Mouse (Mus musculus): Measurements from ENCODE around the gene Mapk1ip1l. TPM values are rescaled to one million over a fixed set of nuclear protein-coding genes. Genes with fewer than 3 reads are reported as not detected.

The Mapk1ip1l gene
- total and polyA plus RNA-seq, 3 experiments = 14.6 to 34.2 (median 29.8) TPM

GRCm38 (mm10) chr14:47325965-47326761 lies 28.1 kb downstream of the Mapk1ip1l start:
- no peak overlapping the region for H3K4me3 ChIP-seq
- H3K9ac ChIP-seq (ENCODE audit: low read depth, low read length) = no peak overlapping the region
- H3K27ac ChIP-seq = no peak overlapping the region
- WGBS = 86% methylated on average over 9 of the region's 9 CpGs
- no peaks in the 10 kb centered on the region for H3K36me3 ChIP-seq (ENCODE audit: control insufficient read depth, insufficient read depth, low read length)
- H3K79me2 ChIP-seq (replicated peaks; ENCODE audit: control insufficient read depth, insufficient read depth, low read length) = no peaks in the 10 kb centered on the region
- H3K4me1 ChIP-seq (ENCODE audit: control insufficient read depth, insufficient read depth, low read length) = no peaks in the 10 kb centered on the region
- DNase-seq = no peak
- no peaks in the 10 kb centered on the region for H3K27me3 ChIP-seq (ENCODE audit: control insufficient read depth, insufficient read depth, low read length)
- intact Hi-C loops (cut with DNase I) = no loop called here
- TF ChIP-seq CTCF (IDR thresholded peaks at IDR 0.05) (no peak), POLR2A (IDR thresholded peaks at IDR 0.05; ENCODE audit: insufficient read depth, low read depth, low read length) (no peak), EP300 (IDR thresholded peaks at IDR 0.05; ENCODE audit: insufficient read depth, low read depth, low read length) (no peak)

- TF ChIP-seq POLR2A (IDR thresholded peaks at IDR 0.05; ENCODE audit: insufficient read depth, low read depth, low read length) = no peak
- no peak for TF ChIP-seq CTCF (IDR thresholded peaks at IDR 0.05)
- no peak for TF ChIP-seq EP300 (IDR thresholded peaks at IDR 0.05; ENCODE audit: insufficient read depth, low read depth, low read length)
- H3K9ac ChIP-seq (ENCODE audit: low read depth, low read length) = no peak overlapping the region
- 87% methylated on average over 5 of the region's 5 CpGs for WGBS
- no peaks in the 10 kb centered on the region for H3K27me3 ChIP-seq (ENCODE audit: control insufficient read depth, insufficient read depth, low read length)
- no peak overlapping the region for H3K4me3 ChIP-seq
- DNase-seq = no peak
- H3K4me1 ChIP-seq (ENCODE audit: control insufficient read depth, insufficient read depth, low read length) = no peaks in the 10 kb centered on the region
- H3K79me2 ChIP-seq (replicated peaks; ENCODE audit: control insufficient read depth, insufficient read depth, low read length) = no peaks in the 10 kb centered on the region
- no peaks in the 10 kb centered on the region for H3K36me3 ChIP-seq (ENCODE audit: control insufficient read depth, insufficient read depth, low read length)
- intact Hi-C loops (cut with DNase I) = no loop called here
- no peak overlapping the region for H3K27ac ChIP-seq
Measured at GRCm38 (mm10) chr14:47327347-47327746, 29.3 kb downstream of the Mapk1ip1l start.

GRCm38 (mm10) chr14:47331920-47332319 lies 33.9 kb downstream of the Mapk1ip1l start:
- intact Hi-C loops (cut with DNase I) = no loop called here
- no peak overlapping the region for H3K9ac ChIP-seq (ENCODE audit: low read depth, low read length)
- 67% methylated on average over 5 of the region's 5 CpGs for WGBS
- H3K4me1 ChIP-seq (ENCODE audit: control insufficient read depth, insufficient read depth, low read length) = no peaks in the 10 kb centered on the region; the same call in 1 of the 2 replicates
- TF ChIP-seq EP300 (IDR thresholded peaks at IDR 0.05; ENCODE audit: insufficient read depth, low read depth, low read length) = no peak
- TF ChIP-seq POLR2A (IDR thresholded peaks at IDR 0.05; ENCODE audit: insufficient read depth, low read depth, low read length) = no peak
- TF ChIP-seq CTCF (IDR thresholded peaks at IDR 0.05) = no peak
- H3K27me3 ChIP-seq (ENCODE audit: control insufficient read depth, insufficient read depth, low read length) = no peaks in the 10 kb centered on the region
- no peak overlapping the region for H3K4me3 ChIP-seq
- no peak overlapping the region for H3K27ac ChIP-seq
- no peaks in the 10 kb centered on the region for H3K79me2 ChIP-seq (replicated peaks; ENCODE audit: control insufficient read depth, insufficient read depth, low read length)
- no peak for DNase-seq
- H3K36me3 ChIP-seq (ENCODE audit: control insufficient read depth, insufficient read depth, low read length) = no peaks in the 10 kb centered on the region

GRCm38 (mm10) chr14:47334819-47335218 lies 36.8 kb downstream of the Mapk1ip1l start:
- peak; percentile 88 for TF ChIP-seq CTCF (IDR thresholded peaks at IDR 0.05)
- no peak for TF ChIP-seq POLR2A (IDR thresholded peaks at IDR 0.05; ENCODE audit: insufficient read depth, low read depth, low read length)
- TF ChIP-seq EP300 (IDR thresholded peaks at IDR 0.05; ENCODE audit: insufficient read depth, low read depth, low read length) = peak; percentile 45; the same call in 1 of the 2 replicates
- WGBS = 74% methylated on average over 4 of the region's 4 CpGs
- DNase-seq = peak; percentile 46 to 69
- Histone ChIP-seq H3K4me1 (ENCODE audit: control insufficient read depth, insufficient read depth, low read length) (no peaks in the 10 kb centered on the region; the same call in 1 of the 2 replicates), H3K27ac (no peak overlapping the region), H3K79me2 (replicated peaks; ENCODE audit: control insufficient read depth, insufficient read depth, low read length) (no peaks in the 10 kb centered on the region), H3K36me3 (ENCODE audit: control insufficient read depth, insufficient read depth, low read length) (no peaks in the 10 kb centered on the region), H3K27me3 (ENCODE audit: control insufficient read depth, insufficient read depth, low read length) (no peaks in the 10 kb centered on the region), H3K9ac (ENCODE audit: low read depth, low read length) (no peak overlapping the region), H3K4me3 (no peak overlapping the region)
- intact Hi-C loops (cut with DNase I) = loop anchor here (1.0 kb wide), 1 partner anchor 61 kb away; no protein-coding TSS in a partner anchor

GRCm38 (mm10) chr14:47335300-47335699 lies 37.2 kb downstream of the Mapk1ip1l start:
- Histone ChIP-seq H3K79me2 (replicated peaks; ENCODE audit: control insufficient read depth, insufficient read depth, low read length) (no peaks in the 10 kb centered on the region), H3K4me1 (ENCODE audit: control insufficient read depth, insufficient read depth, low read length) (no peaks in the 10 kb centered on the region; the same call in 1 of the 2 replicates), H3K9ac (ENCODE audit: low read depth, low read length) (no peak overlapping the region), H3K4me3 (no peak overlapping the region), H3K27me3 (ENCODE audit: control insufficient read depth, insufficient read depth, low read length) (no peaks in the 10 kb centered on the region), H3K27ac (no peak overlapping the region), H3K36me3 (ENCODE audit: control insufficient read depth, insufficient read depth, low read length) (no peaks in the 10 kb centered on the region)
- intact Hi-C loops (cut with DNase I) = no loop called here
- no peak for DNase-seq
- WGBS = 62% methylated on average over 3 of the region's 3 CpGs
- TF ChIP-seq EP300 (IDR thresholded peaks at IDR 0.05; ENCODE audit: insufficient read depth, low read depth, low read length) (no peak), CTCF (IDR thresholded peaks at IDR 0.05) (no peak), POLR2A (IDR thresholded peaks at IDR 0.05; ENCODE audit: insufficient read depth, low read depth, low read length) (no peak)
